Mouse (Mus musculus) limb, embryonic 13.5 days (tissue): ENCODE measurements around the gene Cacna1a. TPM values are rescaled to one million over a fixed set of nuclear protein-coding genes. Genes with fewer than 3 reads are reported as not detected.
"Not testable (repeated sequence)": the region's sequence is repeated elsewhere in the genome, so short reads cannot be mapped to it uniquely, and the experiment has no call there.

ENCODE experiments used
- ATAC-seq: fragments of 200-750 bp; cut with Nextera tagmentation; 2 replicates; pipeline ENCODE4 v1.8.0; 2017; ENCODE audit warnings: low read depth, moderate number of reproducible peaks, moderate TSS enrichment; ENCODE audit not compliant: low FRiP score
- H3K27ac ChIP-seq: fragments of 300-500 bp; sonication (generic); 2 replicates; pipeline ENCODE4 v1.5.1; 2015; ENCODE audit warnings: inconsistent platforms, mild to moderate bottlenecking, moderate library complexity
- H3K27me3 ChIP-seq: fragments of 300-500 bp; sonication (generic); 2 replicates; pipeline ENCODE4 v1.6.1; 2015; ENCODE audit warnings: mild to moderate bottlenecking, inconsistent platforms
- H3K36me3 ChIP-seq: fragments of 300-500 bp; sonication (generic); 2 replicates; pipeline ENCODE4 v1.6.1; 2015; ENCODE audit warnings: inconsistent platforms, mild to moderate bottlenecking, moderate library complexity
- H3K4me1 ChIP-seq: fragments of 300-500 bp; sonication (generic); 2 replicates; pipeline ENCODE4 v1.6.1; 2015; ENCODE audit warnings: inconsistent platforms
- H3K4me2 ChIP-seq: fragments of 300-500 bp; sonication (generic); replicated peaks from 2 replicates; pipeline ENCODE4 v1.6.1; 2015; ENCODE audit warnings: inconsistent platforms, mild to moderate bottlenecking, moderate library complexity
- H3K4me3 ChIP-seq: fragments of 300-500 bp; sonication (generic); 2 replicates; pipeline ENCODE4 v1.5.1; 2015; ENCODE audit warnings: moderate library complexity, mild to moderate bottlenecking, inconsistent platforms
- H3K9ac ChIP-seq: fragments of 300-500 bp; sonication (generic); 2 replicates; pipeline ENCODE4 v1.6.1; 2015; ENCODE audit warnings: mild to moderate bottlenecking, inconsistent platforms
- H3K9me3 ChIP-seq: fragments of 300-500 bp; sonication (generic); 2 replicates; pipeline ENCODE4 v1.6.1; 2016; ENCODE audit warnings: inconsistent platforms
- WGBS: fragments of 180-500 bp; shearing (Covaris S2); methylation state at CpG from one replicate; pipeline ENCODE4 v1.1.7; 2015; 5-methylcytosine and 5-hydroxymethylcytosine counted together
- polyA plus RNA-seq: library from polyadenylated mRNA; unstranded; fragments of >200 nt; fragmentation: Nextera tagmentation; extraction: Ambion mirVana; gene quantifications from 2 replicates; pipeline ENCODE4 v1.2.1, GENCODE M21; 2015

Gene Cacna1a
- polyA plus RNA-seq, 1 experiment from 2014 or later: 9.3 TPM

- Histone ChIP-seq H3K4me3 (no peak overlapping the region), H3K9ac (no peak overlapping the region), H3K27ac (no peak overlapping the region), H3K36me3 (no peaks in the 10 kb centered on the region), H3K4me2 (no peak overlapping the region), H3K4me1 (no peaks in the 10 kb centered on the region), H3K9me3 (no peaks in the 10 kb centered on the region), H3K27me3 (0 out of 2 replicates have a peak, but pooled peaks cover 3% of the 10 kb centered on the region)
- WGBS: 77% methylated on average over 3 of the region's 3 CpGs
- no peak for ATAC-seq
These were observed 101.0 kb downstream of the Cacna1a start for GRCm38 (mm10) chr8:84489223-84489622.

GRCm38 (mm10) chr8:84494541-84495084, 106.4 kb downstream of the Cacna1a start:
- no peaks in the 10 kb centered on the region for H3K4me1 ChIP-seq
- H3K4me3 ChIP-seq: no peak overlapping the region
- no peaks in the 10 kb centered on the region for H3K9me3 ChIP-seq
- no peaks in the 10 kb centered on the region for H3K36me3 ChIP-seq
- H3K4me2 ChIP-seq: no peak overlapping the region
- no peak overlapping the region for H3K9ac ChIP-seq
- H3K27me3 ChIP-seq: no peaks in the 10 kb centered on the region
- no peak for ATAC-seq
- WGBS: 87% methylated on average over 6 of the region's 6 CpGs
- H3K27ac ChIP-seq: no peak overlapping the region

- WGBS: 78% methylated on average over 5 of the region's 5 CpGs
- Histone ChIP-seq H3K9me3 (no peaks in the 10 kb centered on the region), H3K27ac (no peak overlapping the region), H3K4me1 (no peaks in the 10 kb centered on the region), H3K4me2 (no peak overlapping the region), H3K9ac (no peak overlapping the region), H3K4me3 (no peak overlapping the region), H3K27me3 (no peaks in the 10 kb centered on the region), H3K36me3 (no peaks in the 10 kb centered on the region)
- ATAC-seq: no peak
These were observed 112.9 kb downstream of the Cacna1a start for GRCm38 (mm10) chr8:84501181-84501580.

- no peak overlapping the region for H3K4me3 ChIP-seq
- H3K4me1 ChIP-seq: no peaks in the 10 kb centered on the region
- no peaks in the 10 kb centered on the region for H3K36me3 ChIP-seq
- H3K27me3 ChIP-seq: no peaks in the 10 kb centered on the region
- ATAC-seq: no peak
- no peak overlapping the region for H3K9ac ChIP-seq
- H3K4me2 ChIP-seq: no peak overlapping the region
- 80% methylated on average over 10 of the region's 10 CpGs for WGBS
- H3K9me3 ChIP-seq: no peaks in the 10 kb centered on the region
- H3K27ac ChIP-seq: no peak overlapping the region
These were observed 113.5 kb downstream of the Cacna1a start for GRCm38 (mm10) chr8:84501671-84502308.

GRCm38 (mm10) chr8:84502638-84503037, 114.4 kb downstream of the Cacna1a start:
- Histone ChIP-seq H3K27ac (no peak overlapping the region), H3K4me2 (no peak overlapping the region), H3K9me3 (no peaks in the 10 kb centered on the region), H3K9ac (no peak overlapping the region), H3K27me3 (no peaks in the 10 kb centered on the region), H3K4me1 (no peaks in the 10 kb centered on the region), H3K36me3 (no peaks in the 10 kb centered on the region), H3K4me3 (no peak overlapping the region)
- ATAC-seq: no peak
- WGBS: 90% methylated on average over 4 of the region's 4 CpGs

- 81% methylated on average over 5 of the region's 5 CpGs for WGBS
- Histone ChIP-seq H3K4me2 (no peak overlapping the region), H3K36me3 (no peaks in the 10 kb centered on the region), H3K9me3 (no peaks in the 10 kb centered on the region), H3K9ac (no peak overlapping the region), H3K4me3 (no peak overlapping the region), H3K27me3 (no peaks in the 10 kb centered on the region), H3K4me1 (no peaks in the 10 kb centered on the region), H3K27ac (no peak overlapping the region)
- no peak for ATAC-seq
These were observed 119.0 kb downstream of the Cacna1a start for GRCm38 (mm10) chr8:84507220-84507619.

- not testable (repeated sequence) for H3K4me3 ChIP-seq, H3K9ac ChIP-seq, H3K4me1 ChIP-seq, H3K4me2 ChIP-seq, H3K27me3 ChIP-seq, H3K36me3 ChIP-seq, H3K27ac ChIP-seq, H3K9me3 ChIP-seq, ATAC-seq
- WGBS: 77% methylated on average over 6 of the region's 6 CpGs
These were observed 121.5 kb downstream of the Cacna1a start for GRCm38 (mm10) chr8:84509764-84510163.

GRCm38 (mm10) chr8:84511621-84512020, 123.4 kb downstream of the Cacna1a start:
- Histone ChIP-seq H3K27me3 (no peaks in the 10 kb centered on the region), H3K9ac (no peak overlapping the region), H3K4me3 (no peak overlapping the region), H3K27ac (no peak overlapping the region), H3K4me2 (no peak overlapping the region), H3K36me3 (no peaks in the 10 kb centered on the region), H3K9me3 (no peaks in the 10 kb centered on the region), H3K4me1 (peaks cover 8% of the 10 kb centered on the region; the same call in 1 of the 2 replicates)
- ATAC-seq: no peak
- 85% methylated on average over 13 of the region's 13 CpGs for WGBS

- no peak overlapping the region for H3K4me3 ChIP-seq
- 13% methylated on average over 2 of the region's 2 CpGs for WGBS
- H3K27ac ChIP-seq: no peak overlapping the region
- H3K4me2 ChIP-seq: no peak overlapping the region
- ATAC-seq: no peak
- H3K36me3 ChIP-seq: no peaks in the 10 kb centered on the region
- H3K4me1 ChIP-seq: peaks cover 8% of the 10 kb centered on the region; the same call in 1 of the 2 replicates
- H3K27me3 ChIP-seq: no peaks in the 10 kb centered on the region
- no peaks in the 10 kb centered on the region for H3K9me3 ChIP-seq
- no peak overlapping the region for H3K9ac ChIP-seq
These were observed 125.5 kb downstream of the Cacna1a start for GRCm38 (mm10) chr8:84513765-84514164.

- no peaks in the 10 kb centered on the region for H3K27me3 ChIP-seq
- 60% methylated on average over 2 of the region's 2 CpGs for WGBS
- H3K27ac ChIP-seq: no peak overlapping the region
- H3K36me3 ChIP-seq: no peaks in the 10 kb centered on the region
- H3K4me2 ChIP-seq: no peak overlapping the region
- no peak overlapping the region for H3K4me3 ChIP-seq
- peaks cover 3% of the 10 kb centered on the region; the same call in 1 of the 2 replicates for H3K9me3 ChIP-seq
- peaks cover 8% of the 10 kb centered on the region; the same call in 1 of the 2 replicates for H3K4me1 ChIP-seq
- ATAC-seq: no peak
- H3K9ac ChIP-seq: no peak overlapping the region
These were observed 129.9 kb downstream of the Cacna1a start for GRCm38 (mm10) chr8:84518180-84518579.

GRCm38 (mm10) chr8:84518720-84519119, 130.5 kb downstream of the Cacna1a start:
- Histone ChIP-seq H3K4me3 (no peak overlapping the region), H3K9me3 (peaks cover 3% of the 10 kb centered on the region; the same call in 1 of the 2 replicates), H3K27ac (no peak overlapping the region), H3K4me2 (no peak overlapping the region), H3K9ac (no peak overlapping the region), H3K27me3 (no peaks in the 10 kb centered on the region), H3K36me3 (no peaks in the 10 kb centered on the region), H3K4me1 (peaks cover 8% of the 10 kb centered on the region; the same call in 1 of the 2 replicates)
- 85% methylated on average over 6 of the region's 6 CpGs for WGBS
- ATAC-seq: no peak

GRCm38 (mm10) chr8:84519767-84520626, 131.8 kb downstream of the Cacna1a start:
- Histone ChIP-seq H3K27me3 (no peaks in the 10 kb centered on the region), H3K4me1 (peaks cover 8% of the 10 kb centered on the region; the same call in 1 of the 2 replicates), H3K9me3 (peaks cover 3% of the 10 kb centered on the region; the same call in 1 of the 2 replicates), H3K9ac (no peak overlapping the region), H3K4me2 (no peak overlapping the region), H3K4me3 (no peak overlapping the region), H3K36me3 (no peaks in the 10 kb centered on the region), H3K27ac (no peak overlapping the region)
- ATAC-seq: no peak
- WGBS: 67% methylated on average over 17 of the region's 17 CpGs
